Mouse (Mus musculus): ENCODE measurements around the gene Naaladl1.

DNA sequence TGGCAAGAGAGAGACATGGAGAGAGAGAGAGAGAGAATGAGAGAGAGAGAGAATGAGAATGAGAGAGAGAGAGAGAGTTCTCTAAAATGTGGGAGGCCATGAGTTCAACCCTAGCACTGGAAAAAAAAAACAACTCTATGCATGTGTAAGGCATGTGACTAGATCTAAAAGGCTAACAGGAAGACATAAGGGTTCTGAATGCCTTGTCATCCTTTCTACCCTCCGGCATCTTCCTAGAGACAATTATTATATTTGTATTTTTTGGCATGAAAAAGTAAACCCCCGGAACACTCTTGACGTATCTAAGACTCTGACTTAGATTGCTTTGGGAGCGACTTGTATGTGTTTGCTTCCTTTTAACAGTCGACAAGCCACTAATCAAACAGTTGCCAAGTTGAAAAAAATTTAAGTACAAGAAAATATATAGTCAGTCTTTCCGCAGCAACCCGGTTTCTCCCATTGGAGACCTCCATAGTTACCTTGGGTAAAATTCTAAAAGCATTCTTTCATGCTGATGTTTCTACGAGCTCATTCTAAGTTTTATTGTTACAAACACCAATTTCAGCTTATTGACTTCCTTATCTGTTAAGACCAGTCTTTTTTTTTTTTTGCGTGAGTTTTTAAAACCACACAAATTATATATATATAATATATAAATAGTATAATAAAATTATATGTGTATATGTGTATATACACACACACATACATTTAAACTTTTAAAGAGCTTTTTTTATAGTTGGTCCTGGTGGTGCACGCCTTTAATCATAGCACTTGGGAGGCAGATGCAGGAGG, 21.4 kb downstream of the Naaladl1 start:
- TF ChIP-seq POLR2A (IDR thresholded peaks at IDR 0.05; ENCODE audit: borderline replicate concordance, extremely low read depth, low read depth, low read length) = no peak
- no peak for TF ChIP-seq CTCF (IDR thresholded peaks at IDR 0.05; ENCODE audit: insufficient read depth, low read length)
